Mouse (Mus musculus) urinary bladder, postnatal 25 days (tissue): ENCODE measurements at regions not wholly inside any gene's neighbourhood (a gene's known extent, or its start where the extent isn't known, plus 50 kb on each side); places are given as distances from the start of the nearest gene placed in this dataset.

Experiments used
- DNase-seq: peaks from one replicate; pipeline ENCODE4 v3.0.0; 2022; ENCODE audit warnings: low spot score

- DNase-seq = no peak
These were observed 180.5 kb upstream of the Dlk1 start for GRCm38 (mm10) chr12:109272101-109272500.

- DNase-seq = no peak
These were observed 137.8 kb upstream of the Dlk1 start for GRCm38 (mm10) chr12:109314850-109315249.

GRCm38 (mm10) chr12:109325986-109326385, 126.6 kb upstream of the Dlk1 start:
- no peak for DNase-seq

- DNase-seq = no peak
These were observed 81.3 kb upstream of the Dlk1 start for GRCm38 (mm10) chr12:109371327-109371726.

- no peak for DNase-seq
These were observed 66.8 kb upstream of the Dlk1 start for GRCm38 (mm10) chr12:109385794-109386193.

GRCm38 (mm10) chr12:109388791-109389190, 63.8 kb upstream of the Dlk1 start:
- no peak for DNase-seq

GRCm38 (mm10) chr12:109390388-109390920, 62.2 kb upstream of the Dlk1 start:
- no peak for DNase-seq

GRCm38 (mm10) chr12:109390978-109391377, 61.6 kb upstream of the Dlk1 start:
- no peak for DNase-seq

GRCm38 (mm10) chr12:109393326-109393725, 59.3 kb upstream of the Dlk1 start:
- no peak for DNase-seq

GRCm38 (mm10) chr12:109393795-109394194, 58.8 kb upstream of the Dlk1 start:
- peak; percentile 71 for DNase-seq

GRCm38 (mm10) chr12:109394396-109394795, 58.2 kb upstream of the Dlk1 start:
- no peak for DNase-seq

GRCm38 (mm10) chr12:109396614-109397013, 56.0 kb upstream of the Dlk1 start:
- no peak for DNase-seq

- no peak for DNase-seq
These were observed 55.2 kb upstream of the Dlk1 start for GRCm38 (mm10) chr12:109397175-109398058.

GRCm38 (mm10) chr12:109398473-109398872, 54.1 kb upstream of the Dlk1 start:
- DNase-seq = no peak

- DNase-seq = no peak
These were observed 53.7 kb upstream of the Dlk1 start for GRCm38 (mm10) chr12:109398951-109399350.

GRCm38 (mm10) chr12:109399591-109399990, 53.0 kb upstream of the Dlk1 start:
- peak; percentile 29 for DNase-seq

- DNase-seq = no peak
These were observed 52.6 kb upstream of the Dlk1 start for GRCm38 (mm10) chr12:109400041-109400440.

- no peak for DNase-seq
These were observed 51.6 kb upstream of the Dlk1 start for GRCm38 (mm10) chr12:109400936-109401586.

- DNase-seq = no peak
These were observed 50.9 kb upstream of the Dlk1 start for GRCm38 (mm10) chr12:109401696-109402095.

GRCm38 (mm10) chr12:109402226-109402625, 50.4 kb upstream of the Dlk1 start:
- no peak for DNase-seq
